Mouse (Mus musculus) intestine, embryonic 14.5 days (tissue): Measurements from ENCODE around the gene Pnkd. TPM values are rescaled to one million over a fixed set of nuclear protein-coding genes. Genes with fewer than 3 reads are reported as not detected.
"Not testable (repeated sequence)": the region's sequence is repeated elsewhere in the genome, so short reads cannot be mapped to it uniquely, and the experiment has no call there.

Experiments used
- ATAC-seq: fragments of 200-750 bp; cut with Nextera tagmentation; replicated peaks from 2 replicates; pipeline ENCODE4 v1.8.0; 2017; ENCODE audit warnings: low read depth, moderate number of reproducible peaks, moderate TSS enrichment, moderate library complexity; ENCODE audit not compliant: low FRiP score, low TSS enrichment
- DNase-seq: peaks from one replicate; pipeline ENCODE4 v3.0.0-alpha.2; 2018; ENCODE audit warnings: low spot score
- H3K27ac ChIP-seq: fragments of 300-500 bp; sonication (generic); 2 replicates; pipeline ENCODE4 v1.5.1; 2014; ENCODE audit warnings: low read depth, mild to moderate bottlenecking, control low read depth
- H3K27me3 ChIP-seq: fragments of 300-500 bp; sonication (generic); replicated peaks from 2 replicates; pipeline ENCODE4 v1.6.1; 2014; ENCODE audit warnings: low read length, control low read depth; ENCODE audit not compliant: control insufficient read depth, insufficient read depth
- H3K36me3 ChIP-seq: fragments of 300-500 bp; sonication (generic); 2 replicates; pipeline ENCODE4 v1.6.1; 2014; ENCODE audit warnings: low read length, control low read depth; ENCODE audit not compliant: control insufficient read depth, insufficient read depth
- H3K4me1 ChIP-seq: fragments of 300-500 bp; sonication (generic); replicated peaks from 2 replicates; pipeline ENCODE4 v1.6.1; 2014; ENCODE audit warnings: low read length, control low read depth, mixed read lengths; ENCODE audit not compliant: control insufficient read depth, insufficient read depth
- H3K4me2 ChIP-seq: fragments of 300-500 bp; sonication (generic); 2 replicates; pipeline ENCODE4 v1.6.1; 2014; ENCODE audit warnings: low read length
- H3K4me3 ChIP-seq: fragments of 300-500 bp; sonication (generic); 2 replicates; pipeline ENCODE4 v1.5.1; 2014; ENCODE audit warnings: low read depth, low read length, control low read depth, mixed read lengths
- H3K9ac ChIP-seq: fragments of 300-500 bp; sonication (generic); 2 replicates; pipeline ENCODE4 v1.6.1; 2014; ENCODE audit warnings: mild to moderate bottlenecking, low read length
- H3K9me3 ChIP-seq: fragments of 300-500 bp; sonication (generic); 2 replicates; pipeline ENCODE4 v1.6.1; 2016; ENCODE audit warnings: low read length, control low read depth; ENCODE audit not compliant: control insufficient read depth
- WGBS: fragments of 180-500 bp; shearing (Covaris S2); extraction: QIAGEN DNeasy Blood & Tissue Kit; methylation state at CpG from one replicate; pipeline ENCODE4 v1.1.7; 2014; 5-methylcytosine and 5-hydroxymethylcytosine counted together
- polyA plus RNA-seq: library from polyadenylated mRNA; unstranded; fragments of >200 nt; fragmentation: Nextera tagmentation; extraction: Ambion mirVana; gene quantifications from 2 replicates; pipeline ENCODE4 v1.2.1, GENCODE M21; 2014

Gene Pnkd
- polyA plus RNA-seq, 1 experiment from 2014 or later: 142 TPM

DNA sequence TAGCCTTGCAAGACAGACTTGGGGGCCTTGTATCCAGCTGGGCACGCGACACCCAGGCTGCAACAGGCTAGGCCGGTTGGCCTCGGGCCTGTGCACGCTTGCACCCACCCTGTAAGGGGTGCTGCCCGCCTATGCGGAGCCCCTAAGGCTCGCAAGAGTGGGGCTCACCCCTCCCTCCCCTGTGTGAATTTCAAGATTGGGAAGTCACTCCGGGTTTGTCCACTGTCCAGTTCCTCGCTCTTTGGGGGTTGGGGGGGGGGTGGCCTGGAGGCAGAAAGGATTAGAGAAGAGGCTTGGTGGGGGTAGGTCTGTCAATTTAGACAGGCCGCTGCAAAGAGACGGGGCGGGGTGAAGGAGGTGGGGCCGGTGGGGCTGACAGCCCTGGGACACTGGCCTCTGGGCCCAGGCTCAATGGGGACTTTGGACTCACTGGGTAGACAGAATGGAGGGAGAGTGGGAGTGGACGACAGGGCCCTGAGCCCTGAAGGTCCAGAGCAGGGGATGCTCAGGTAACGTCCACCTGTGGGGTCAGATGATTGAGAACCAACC, 107.8 kb downstream of the Pnkd start:
- ATAC-seq: peak; percentile 22
- H3K4me2 ChIP-seq: peak overlapping the region; percentile 97
- H3K27ac ChIP-seq: peak overlapping the region; percentile 99
- peak overlapping the region; percentile 85 for H3K4me3 ChIP-seq
- DNase-seq: no peak
- H3K36me3 ChIP-seq: peaks cover 22% of the 10 kb centered on the region
- peak overlapping the region; percentile 99 for H3K9ac ChIP-seq
- H3K9me3 ChIP-seq: no peaks in the 10 kb centered on the region
- WGBS: 1% methylated on average over 16 of the region's 16 CpGs
- peaks cover 24% of the 10 kb centered on the region for H3K4me1 ChIP-seq
- H3K27me3 ChIP-seq: no peaks in the 10 kb centered on the region

DNA sequence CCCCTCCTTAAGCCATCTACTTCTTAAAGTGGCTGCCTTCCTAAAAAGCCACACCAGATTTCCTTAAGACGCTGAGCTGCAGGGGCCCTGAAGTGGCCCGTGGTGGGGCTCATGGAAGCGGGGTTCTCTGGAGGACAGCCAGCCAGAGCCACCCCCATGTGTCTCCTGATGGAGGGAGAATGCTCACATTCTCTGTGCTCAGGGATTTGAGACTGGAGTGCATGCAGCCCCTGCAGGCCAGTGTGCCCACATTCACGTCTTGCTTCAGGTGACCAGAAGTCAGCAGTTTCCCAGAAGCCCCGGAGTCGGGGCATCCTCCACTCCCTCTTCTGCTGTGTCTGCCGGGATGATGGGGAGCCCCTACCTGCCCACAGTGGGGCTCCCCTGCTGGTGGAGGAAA, 108.3 kb downstream of the Pnkd start:
- 39% methylated on average over 7 of the region's 7 CpGs for WGBS
- Histone ChIP-seq H3K27me3 (no peaks in the 10 kb centered on the region), H3K36me3 (peaks cover 22% of the 10 kb centered on the region), H3K9ac (peak overlapping the region; percentile 99), H3K27ac (peak overlapping the region; percentile 99; the same call in 1 of the 2 replicates), H3K4me3 (peak overlapping the region; percentile 85), H3K9me3 (no peaks in the 10 kb centered on the region), H3K4me1 (peaks cover 27% of the 10 kb centered on the region), H3K4me2 (peak overlapping the region; percentile 97)
- ATAC-seq (no peak), DNase-seq (no peak)

DNA sequence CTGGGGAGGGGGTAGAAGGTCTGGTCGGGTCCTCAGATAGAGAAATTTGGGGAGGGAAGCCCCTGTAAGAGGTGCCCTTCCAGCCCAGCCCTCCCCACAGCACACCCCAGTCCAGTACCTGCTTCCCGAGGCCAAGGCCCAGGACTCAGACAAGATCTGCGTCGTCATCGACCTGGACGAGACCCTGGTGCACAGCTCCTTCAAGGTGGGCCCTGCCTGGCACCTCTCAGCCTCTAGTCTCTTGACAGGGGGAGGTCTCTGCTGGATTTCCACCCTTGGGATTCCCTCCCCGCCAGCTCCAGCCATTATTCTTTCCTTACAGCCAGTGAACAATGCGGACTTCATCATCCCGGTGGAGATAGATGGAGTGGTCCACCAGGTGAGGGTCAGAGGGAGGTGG, 109.0 kb downstream of the Pnkd start:
- WGBS: 80% methylated on average over 9 of the region's 9 CpGs
- Histone ChIP-seq H3K27me3 (no peaks in the 10 kb centered on the region), H3K27ac (no peak overlapping the region), H3K4me3 (no peak overlapping the region), H3K4me2 (0 out of 2 replicates have a peak overlapping the region, but pooled peaks have one; percentile 97), H3K4me1 (peaks cover 27% of the 10 kb centered on the region), H3K9ac (no peak overlapping the region; the same call in 1 of the 2 replicates), H3K9me3 (no peaks in the 10 kb centered on the region), H3K36me3 (peaks cover 22% of the 10 kb centered on the region)
- DNase-seq: no peak
- no peak for ATAC-seq

DNA sequence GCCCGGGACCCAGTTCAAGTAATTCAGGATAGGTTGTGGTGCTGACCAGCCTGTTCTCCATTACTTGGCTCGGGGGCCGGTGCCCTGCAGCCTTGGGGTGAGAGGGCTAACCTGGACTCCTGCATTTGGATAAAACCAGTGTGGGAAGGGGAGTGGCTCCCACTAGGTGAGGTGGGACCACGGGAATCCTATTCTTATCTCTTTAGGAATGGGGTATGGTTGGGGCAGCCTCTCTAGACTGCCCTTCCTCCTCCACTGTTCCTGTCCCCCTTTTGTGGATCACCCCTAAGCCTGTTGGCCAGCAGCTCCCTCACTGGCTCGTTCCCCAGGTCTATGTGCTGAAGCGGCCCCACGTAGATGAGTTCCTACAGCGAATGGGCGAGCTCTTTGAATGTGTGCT, 109.6 kb downstream of the Pnkd start:
- Histone ChIP-seq H3K9me3 (no peaks in the 10 kb centered on the region), H3K36me3 (peaks cover 22% of the 10 kb centered on the region), H3K9ac (no peak overlapping the region), H3K27ac (no peak overlapping the region), H3K4me3 (no peak overlapping the region), H3K27me3 (no peaks in the 10 kb centered on the region), H3K4me2 (no peak overlapping the region), H3K4me1 (peaks cover 27% of the 10 kb centered on the region)
- ATAC-seq: no peak
- WGBS: 92% methylated on average over 9 of the region's 9 CpGs
- DNase-seq: no peak

DNA sequence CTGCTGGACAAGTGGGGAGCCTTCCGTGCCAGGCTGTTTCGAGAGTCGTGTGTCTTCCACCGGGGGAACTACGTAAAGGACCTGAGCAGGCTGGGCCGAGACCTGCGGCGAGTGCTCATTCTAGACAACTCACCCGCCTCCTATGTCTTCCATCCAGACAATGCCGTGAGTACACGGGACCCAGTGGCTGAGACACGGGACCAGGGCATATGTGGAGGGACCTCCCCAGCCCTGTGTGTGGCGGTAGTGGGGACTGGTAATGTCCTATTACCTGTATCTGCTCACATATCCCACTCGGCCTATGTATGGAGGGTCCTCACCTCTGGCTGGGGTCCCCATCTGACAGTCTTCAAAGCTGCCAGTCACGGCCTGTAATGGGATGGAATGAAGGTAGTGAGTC, 110.1 kb downstream of the Pnkd start:
- no peak overlapping the region for H3K9ac ChIP-seq
- no peak overlapping the region for H3K4me2 ChIP-seq
- H3K4me1 ChIP-seq: peaks cover 23% of the 10 kb centered on the region
- 94% methylated on average over 15 of the region's 15 CpGs for WGBS
- H3K27me3 ChIP-seq: no peaks in the 10 kb centered on the region
- ATAC-seq (no peak), DNase-seq (no peak)
- H3K36me3 ChIP-seq: peaks cover 22% of the 10 kb centered on the region
- H3K27ac ChIP-seq: no peak overlapping the region
- H3K4me3 ChIP-seq: no peak overlapping the region
- no peaks in the 10 kb centered on the region for H3K9me3 ChIP-seq

DNA sequence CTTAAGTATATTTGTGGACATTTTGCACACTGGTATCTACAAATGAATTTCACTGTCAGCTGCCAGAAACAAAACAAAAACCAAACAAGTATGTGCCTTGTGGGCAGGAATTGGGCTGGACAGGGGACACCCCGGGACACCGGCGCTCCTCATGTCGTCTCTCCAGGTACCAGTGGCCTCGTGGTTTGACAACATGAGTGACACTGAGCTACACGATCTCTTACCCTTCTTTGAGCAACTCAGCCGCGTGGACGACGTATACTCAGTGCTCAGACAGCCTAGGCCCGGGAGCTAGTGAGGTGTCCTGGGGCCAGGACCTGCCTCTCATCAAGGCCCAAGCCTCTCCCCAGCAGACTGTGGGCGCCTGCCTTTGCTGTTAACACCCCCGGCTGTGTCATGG, 110.6 kb downstream of the Pnkd start:
- Histone ChIP-seq H3K9me3 (no peaks in the 10 kb centered on the region), H3K4me2 (no peak overlapping the region), H3K27ac (no peak overlapping the region), H3K4me3 (no peak overlapping the region), H3K27me3 (no peaks in the 10 kb centered on the region), H3K9ac (no peak overlapping the region), H3K36me3 (peaks cover 22% of the 10 kb centered on the region), H3K4me1 (peaks cover 20% of the 10 kb centered on the region)
- ATAC-seq (no peak), DNase-seq (no peak)
- WGBS: 85% methylated on average over 12 of the region's 13 CpGs

DNA sequence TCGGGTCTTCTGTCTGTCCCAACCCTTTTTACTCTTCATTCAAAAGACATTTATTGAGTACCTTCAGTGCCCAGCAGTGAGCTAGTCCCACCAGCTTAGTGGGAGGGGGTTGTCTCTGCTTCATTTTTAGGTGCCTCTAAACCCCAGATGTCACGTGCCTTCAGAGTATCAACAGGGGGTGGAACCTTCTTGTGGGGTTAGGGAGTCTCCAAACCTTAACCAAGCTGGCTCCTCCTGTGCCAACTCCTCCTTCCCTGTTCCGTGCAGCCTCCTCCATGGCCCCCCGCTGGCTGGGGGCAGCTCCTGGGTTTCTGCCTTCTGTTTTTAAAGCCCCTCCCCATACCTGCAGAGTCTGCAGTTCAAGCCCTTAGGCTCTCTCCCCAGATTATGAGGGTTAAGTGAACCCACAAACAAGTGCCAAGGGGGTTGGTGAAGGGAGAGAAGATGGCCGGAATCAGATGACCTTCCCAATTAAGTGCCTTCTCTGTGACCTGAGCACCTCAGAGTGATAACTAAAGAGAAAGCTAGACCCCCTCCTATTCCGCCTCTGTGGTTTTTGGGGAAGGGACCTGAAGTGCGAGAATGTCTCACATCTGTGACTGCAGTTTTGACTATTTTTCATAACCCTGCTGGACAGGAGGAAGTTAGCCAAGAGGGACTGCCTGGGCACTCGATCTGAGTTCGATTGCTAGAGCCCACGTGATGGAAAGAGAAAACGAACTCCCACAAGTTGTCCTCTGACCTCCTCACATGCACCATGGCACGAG, 111.9 kb downstream of the Pnkd start:
- not testable (repeated sequence) for ATAC-seq, H3K9me3 ChIP-seq, H3K9ac ChIP-seq, DNase-seq, H3K27me3 ChIP-seq
- peaks cover 22% of the 10 kb centered on the region for H3K36me3 ChIP-seq
- peak overlapping the region; percentile 94 for H3K4me2 ChIP-seq
- 7% methylated on average over 11 of the region's 12 CpGs for WGBS
- peak overlapping the region; percentile 91; the same call in 1 of the 2 replicates for H3K27ac ChIP-seq
- peak overlapping the region; percentile 38 for H3K4me3 ChIP-seq
- H3K4me1 ChIP-seq: peaks cover 13% of the 10 kb centered on the region

DNA sequence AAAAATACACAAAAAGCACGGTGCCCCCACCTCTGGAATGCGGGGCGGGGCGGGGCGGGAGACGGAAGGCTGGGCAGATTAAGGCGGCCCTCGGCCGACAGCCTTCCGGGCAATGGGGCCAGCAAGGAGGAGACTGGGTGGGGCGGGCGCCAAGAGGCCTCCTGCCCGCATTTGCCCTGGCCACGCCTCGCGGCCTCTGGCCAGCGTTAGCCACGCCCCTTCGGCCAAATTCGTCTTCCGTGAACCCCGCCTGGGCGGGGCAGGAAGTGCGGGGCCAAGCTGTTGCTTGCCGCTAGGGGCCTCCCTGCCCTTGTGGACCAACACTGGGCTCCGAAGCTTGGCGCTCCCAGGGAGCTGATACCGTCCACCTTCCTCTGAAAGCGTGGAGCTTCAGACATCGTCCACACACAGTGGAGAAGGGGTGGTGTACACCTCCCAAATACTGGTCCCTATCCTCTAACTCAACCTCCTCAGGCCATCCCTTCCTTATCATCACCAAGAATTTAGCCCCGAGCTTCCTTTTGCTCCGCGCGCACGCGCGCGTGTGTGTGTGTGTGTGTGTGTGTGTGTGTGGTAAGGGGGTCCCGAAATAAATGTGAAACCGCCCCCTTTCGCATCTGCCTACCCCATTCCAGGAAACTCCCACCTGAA, 112.7 kb downstream of the Pnkd start:
- H3K4me3 ChIP-seq: peak overlapping the region; percentile 38
- no peaks in the 10 kb centered on the region for H3K9me3 ChIP-seq
- peaks cover 13% of the 10 kb centered on the region for H3K4me1 ChIP-seq
- peaks cover 22% of the 10 kb centered on the region for H3K36me3 ChIP-seq
- peak overlapping the region; percentile 58 for H3K9ac ChIP-seq
- WGBS: 0% methylated on average over 40 of the region's 41 CpGs
- peak overlapping the region; percentile 94 for H3K4me2 ChIP-seq
- DNase-seq: peak; percentile 96
- ATAC-seq: peak; percentile 91
- H3K27ac ChIP-seq: peak overlapping the region; percentile 91
- H3K27me3 ChIP-seq: no peaks in the 10 kb centered on the region
